Mouse (Mus musculus): Measurements from ENCODE around the gene Aox3.

GRCm38 (mm10) chr1:58112880-58113279 is at the start of gene Aox3:
- TF ChIP-seq NRF1 (IDR thresholded peaks at IDR 0.05; ENCODE audit: low read depth, low read length) (no peak), POLR2A (IDR thresholded peaks at IDR 0.05; ENCODE audit: low read depth, low read length) (no peak), TBP (conservative IDR thresholded peaks at IDR 0.05; ENCODE audit: low read depth, low read length) (no peak), CHD2 (IDR thresholded peaks at IDR 0.05; ENCODE audit: low read length) (no peak), MAFK (IDR thresholded peaks at IDR 0.05; ENCODE audit: insufficient replicate concordance, low read length) (no peak), ZKSCAN1 (IDR thresholded peaks at IDR 0.05; ENCODE audit: borderline replicate concordance, low read depth, low read length) (no peak), CHD1 (IDR thresholded peaks at IDR 0.05; ENCODE audit: low read depth, low read length) (no peak), E2F4 (IDR thresholded peaks at IDR 0.05; ENCODE audit: insufficient replicate concordance, low read depth, low read length) (no peak), CTCF (conservative IDR thresholded peaks at IDR 0.05 in 1 of 2, IDR thresholded peaks at IDR 0.05 in 1 of 2; ENCODE audit: low read depth in 2 of 2, low read length in 2 of 2) (peak in 1 of 2 experiments; percentile 71; a peak in 2 of 4 replicates), EP300 (IDR thresholded peaks at IDR 0.05; ENCODE audit: low read length) (no peak), MAX (IDR thresholded peaks at IDR 0.05; ENCODE audit: low read length) (no peak)

Data from CH12.LX (cell line).